Mouse (Mus musculus): Measurements from ENCODE around the gene Tmem268.

Gene Tmem268

DNA sequence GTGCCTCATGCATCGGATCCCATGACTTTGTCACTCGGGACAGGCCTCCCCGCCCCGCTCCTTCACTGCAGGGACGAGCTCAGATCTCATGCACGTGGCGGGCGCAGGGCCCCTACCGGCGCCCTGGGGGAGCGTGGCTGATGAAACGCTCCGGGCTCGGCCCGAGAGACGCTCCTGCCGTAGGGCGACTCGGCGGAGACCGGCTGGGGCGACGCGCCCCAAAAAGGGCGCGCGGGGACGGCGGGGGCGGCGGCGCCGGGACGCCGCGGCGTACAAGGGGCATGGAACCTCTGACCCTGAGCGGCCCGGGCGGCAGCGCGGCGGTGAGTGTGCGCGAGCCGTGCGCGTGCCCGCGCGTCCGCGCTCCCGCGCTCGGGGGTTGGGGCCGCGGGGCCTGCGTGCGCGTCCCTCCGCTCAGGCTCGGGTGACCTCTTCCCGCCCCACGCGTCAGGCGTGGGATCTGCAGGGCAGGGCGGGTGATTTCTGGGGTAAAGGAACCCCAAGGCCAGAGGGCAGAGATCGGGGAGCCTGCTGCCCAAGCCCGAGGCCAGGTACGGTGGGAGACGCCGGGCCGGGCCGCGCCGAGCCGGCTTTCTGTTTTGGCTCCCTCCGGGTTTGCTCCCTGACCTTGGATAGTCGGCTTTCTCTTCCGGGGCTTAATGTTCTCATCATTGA lies at the start of gene Tmem268:
Gene Tmem268 (plus strand): TSS at position 375 of the 675 bp plus-strand sequence.
- DNase-seq (ENCODE audit: extremely low spot score, low read depth, low spot score), result no peak

DNA sequence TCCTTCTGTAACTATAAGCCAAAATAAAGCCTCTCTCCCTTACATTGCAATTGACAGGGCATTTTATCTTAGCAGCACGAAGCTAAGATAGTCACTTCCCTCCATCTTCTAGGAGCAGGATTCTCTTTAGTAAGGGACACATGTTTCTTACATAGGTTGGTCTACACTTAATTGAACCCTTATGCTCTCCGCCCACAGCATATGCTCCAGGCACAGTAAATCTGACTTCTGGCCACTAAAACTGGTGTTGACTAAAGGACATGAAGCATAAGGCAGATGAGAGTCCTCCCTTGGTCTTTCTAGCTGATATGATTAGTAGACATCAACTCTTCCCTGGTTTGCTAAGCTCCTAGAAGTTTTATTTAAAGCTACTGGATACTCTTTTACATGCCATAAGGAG lies 45.7 kb upstream of the Tmem268 start:
- DNase-seq (ENCODE audit: extremely low spot score, low read depth, low spot score), result no peak

DNA sequence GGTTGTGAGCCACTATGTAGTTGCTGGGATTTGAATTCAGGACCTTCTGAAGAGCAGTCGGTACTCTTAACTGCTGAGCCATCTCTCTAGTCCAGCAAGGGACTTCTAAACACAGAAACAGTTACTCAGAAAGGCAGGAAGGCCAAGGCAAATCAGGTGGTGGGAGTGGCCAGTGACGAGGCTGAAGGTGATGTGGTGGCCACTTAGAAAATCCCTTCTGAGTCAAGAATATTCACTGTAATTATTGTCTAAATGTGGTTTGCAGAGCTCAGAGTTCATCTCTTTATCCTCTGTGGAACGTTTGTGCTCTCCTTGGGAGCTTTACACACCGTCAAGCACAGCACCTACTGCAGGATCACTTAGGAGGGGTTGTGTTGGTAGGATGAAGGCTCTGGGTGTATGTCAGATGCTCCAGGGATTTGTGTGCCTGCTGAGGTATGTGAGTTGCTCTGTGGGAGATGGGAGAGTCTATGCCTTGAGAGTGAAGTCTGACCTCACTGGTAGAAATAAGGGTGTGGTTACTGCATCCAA lies 44.1 kb upstream of the Tmem268 start:
- no peak for DNase-seq (ENCODE audit: extremely low spot score, low read depth, low spot score)

DNA sequence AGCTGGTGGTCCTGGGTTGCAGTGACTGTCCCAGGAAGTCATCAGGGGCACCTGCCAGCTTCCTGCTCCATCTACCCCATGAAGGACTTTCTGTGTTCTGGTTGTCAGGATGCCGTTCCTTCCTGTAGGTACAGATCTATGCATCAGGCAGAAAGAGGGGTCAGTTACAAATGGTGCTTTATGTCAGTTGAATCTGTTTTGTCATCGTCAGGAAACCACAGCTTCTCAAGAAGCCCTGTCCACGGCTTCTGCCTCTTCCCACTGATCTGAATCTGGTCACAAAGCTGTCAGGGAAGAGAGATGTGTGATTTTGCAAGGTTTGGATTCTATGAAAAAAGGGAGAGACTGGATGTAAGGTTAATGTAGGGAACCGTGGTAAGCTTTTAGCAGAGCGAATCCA lies 43.6 kb upstream of the Tmem268 start:
- no peak for DNase-seq (ENCODE audit: extremely low spot score, low read depth, low spot score)

DNA sequence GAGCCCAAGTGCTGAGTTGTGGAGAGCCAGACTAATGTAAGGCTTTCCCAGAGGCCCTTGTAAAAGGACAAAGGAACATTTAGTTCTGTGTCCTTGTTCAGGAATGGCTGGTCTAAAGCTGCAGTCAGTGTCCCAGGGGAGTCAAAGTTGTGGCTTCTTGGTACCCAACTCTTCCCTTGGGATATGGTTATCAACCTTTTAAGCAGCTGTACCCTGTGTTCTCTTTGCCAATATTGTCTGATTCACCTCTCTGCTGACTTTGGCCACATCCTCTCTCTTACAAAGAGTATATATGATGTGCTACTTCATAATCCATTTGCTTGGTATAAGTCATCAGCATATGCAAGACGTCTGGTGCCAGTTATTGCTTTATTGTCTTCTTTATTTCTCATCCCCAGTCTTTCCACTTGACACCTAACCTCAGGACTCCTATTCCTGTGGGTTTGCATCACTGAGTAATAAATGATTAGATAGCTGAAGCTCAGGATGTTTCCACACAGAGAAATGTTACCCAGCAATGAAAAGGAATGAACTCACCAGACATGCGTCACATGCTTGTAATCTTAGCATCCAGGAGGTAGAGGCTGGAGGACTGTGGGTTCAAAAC lies 36.7 kb upstream of the Tmem268 start:
- DNase-seq (ENCODE audit: extremely low spot score, low read depth, low spot score), result no peak

DNA sequence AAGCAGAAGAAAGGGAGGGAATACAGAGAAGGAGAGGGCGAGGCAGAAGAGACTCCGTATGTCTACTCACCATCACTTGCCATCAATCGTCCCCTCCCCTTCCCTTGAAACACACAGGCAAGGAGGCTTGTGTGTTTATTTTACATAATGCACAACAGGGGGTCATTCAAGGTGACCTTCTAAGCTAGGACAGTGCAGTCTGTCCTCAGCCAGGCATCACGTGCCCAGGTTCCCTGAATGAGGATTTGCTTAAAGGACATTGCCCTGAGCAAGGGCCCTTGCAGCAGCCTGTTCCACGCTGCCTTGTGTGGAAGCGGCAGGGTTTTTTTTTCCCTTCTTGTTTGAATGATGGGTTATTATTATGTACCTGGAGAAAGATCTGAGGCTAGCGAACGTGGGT lies 33.1 kb upstream of the Tmem268 start:
- DNase-seq (ENCODE audit: extremely low spot score, low read depth, low spot score), result no peak

DNA sequence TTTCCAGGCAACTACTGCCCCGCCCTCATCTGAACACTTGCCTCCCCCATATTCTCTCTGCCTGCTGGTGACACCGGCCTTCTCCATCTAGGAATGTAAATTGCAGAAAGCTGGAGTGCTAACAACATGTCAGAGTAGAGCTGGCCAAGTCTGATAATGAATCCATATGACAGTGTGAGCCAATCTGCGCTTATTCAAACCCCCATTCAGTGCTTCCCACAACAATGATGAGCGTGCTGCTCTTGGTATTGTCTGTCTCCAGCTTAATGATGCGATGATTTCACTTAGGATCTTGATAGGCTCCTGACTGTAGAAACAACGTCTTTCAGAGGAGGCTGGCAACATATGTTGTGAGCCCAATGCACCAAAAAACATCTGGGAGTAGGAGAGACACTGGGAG lies 29.6 kb upstream of the Tmem268 start:
- no peak for DNase-seq (ENCODE audit: extremely low spot score, low read depth, low spot score)

DNA sequence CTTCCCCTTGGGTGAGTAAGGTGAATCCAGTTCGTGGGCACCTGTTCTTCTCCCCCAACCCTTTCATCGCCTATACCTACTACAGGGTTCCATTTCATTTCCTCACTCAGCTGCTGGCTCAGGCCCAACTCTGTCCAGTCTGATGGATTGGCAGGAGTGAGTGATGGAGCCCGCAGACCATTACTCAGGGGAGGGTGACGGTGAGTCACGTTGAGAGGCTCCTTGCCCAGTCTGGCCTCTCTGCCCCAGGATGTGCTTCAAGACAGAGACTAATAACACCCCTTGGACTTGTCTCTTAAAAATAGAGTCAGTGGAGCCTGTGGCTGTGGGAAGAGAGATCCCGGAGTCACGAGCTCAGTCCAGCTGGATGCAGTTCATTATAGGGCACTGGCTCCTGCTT lies 28.2 kb upstream of the Tmem268 start:
- no peak for DNase-seq (ENCODE audit: extremely low spot score, low read depth, low spot score)

DNA sequence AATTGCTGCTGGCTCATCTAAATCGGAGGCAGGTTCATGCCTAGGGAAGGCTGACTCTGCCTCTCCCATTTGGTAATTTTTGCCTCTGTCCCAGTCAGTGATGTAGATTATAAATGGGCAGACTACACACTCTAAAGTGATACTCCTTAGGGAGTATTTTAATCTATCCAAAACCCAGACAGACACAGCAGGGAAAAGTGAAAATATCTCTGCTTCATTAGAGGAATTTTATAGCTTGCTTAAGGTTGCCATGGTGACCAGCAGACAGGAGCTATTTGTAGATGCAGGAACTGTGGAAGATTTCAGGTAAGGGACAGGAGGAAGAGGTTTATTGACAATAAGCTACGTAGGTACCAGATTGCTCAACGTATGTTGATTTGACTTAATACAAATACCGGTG lies 21.0 kb upstream of the Tmem268 start:
- DNase-seq (ENCODE audit: extremely low spot score, low read depth, low spot score), result no peak

DNA sequence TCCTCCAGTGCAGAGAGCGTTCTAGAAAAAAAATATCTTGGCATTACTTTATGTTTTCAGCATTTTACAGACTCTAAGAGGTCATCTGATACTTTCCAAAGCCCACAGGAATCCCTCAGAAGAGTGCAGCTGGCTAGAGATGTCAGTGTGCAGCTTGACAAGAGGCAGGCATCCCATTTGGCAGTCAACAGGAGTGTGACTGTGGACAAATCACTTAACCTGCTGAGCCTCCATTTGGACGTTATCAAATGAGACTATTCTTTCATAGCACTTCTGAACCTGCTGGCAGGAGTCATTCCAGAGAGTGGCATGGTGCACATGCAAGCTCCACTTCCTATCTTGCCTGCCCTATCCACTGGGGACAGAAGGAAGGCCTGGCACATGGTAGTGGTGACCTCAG lies 16.4 kb upstream of the Tmem268 start:
- no peak for DNase-seq (ENCODE audit: extremely low spot score, low read depth, low spot score)

DNA sequence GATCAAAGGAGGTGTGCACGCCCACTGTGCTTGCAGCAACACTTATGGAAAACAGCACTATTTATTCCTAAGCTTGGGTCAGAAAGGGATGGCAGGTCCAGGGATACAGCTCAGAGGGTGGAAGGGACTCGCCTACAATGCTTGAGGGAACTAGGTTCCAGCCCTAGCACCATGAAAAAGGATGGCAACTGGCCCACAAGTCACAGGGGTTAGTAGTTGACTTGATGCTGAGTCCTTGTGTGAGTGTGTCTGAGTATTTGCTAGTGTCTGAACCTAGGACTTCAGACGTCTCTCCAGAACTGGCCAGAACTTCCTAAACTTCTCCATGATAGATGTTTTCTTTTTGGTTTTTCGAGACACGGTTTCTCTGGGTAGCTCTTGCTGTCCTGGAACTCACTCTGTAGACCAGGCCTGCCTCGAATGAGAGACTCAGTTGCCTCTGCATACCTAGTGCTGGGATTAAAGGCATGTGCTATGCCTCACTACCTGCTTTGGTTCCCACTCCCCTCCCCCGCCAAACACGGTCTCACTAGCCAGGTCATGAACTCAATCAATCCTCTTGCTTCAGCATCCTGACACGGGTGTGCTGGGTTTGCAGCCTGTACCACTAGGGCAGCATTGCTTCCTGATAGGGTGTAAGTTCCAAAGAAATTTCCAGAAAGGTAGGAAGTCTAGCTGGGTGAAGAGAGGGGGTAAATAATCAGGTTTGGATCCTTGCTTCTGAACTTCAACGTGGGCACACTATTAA lies 14.7 kb upstream of the Tmem268 start:
- no peak for DNase-seq (ENCODE audit: extremely low spot score, low read depth, low spot score)

DNA sequence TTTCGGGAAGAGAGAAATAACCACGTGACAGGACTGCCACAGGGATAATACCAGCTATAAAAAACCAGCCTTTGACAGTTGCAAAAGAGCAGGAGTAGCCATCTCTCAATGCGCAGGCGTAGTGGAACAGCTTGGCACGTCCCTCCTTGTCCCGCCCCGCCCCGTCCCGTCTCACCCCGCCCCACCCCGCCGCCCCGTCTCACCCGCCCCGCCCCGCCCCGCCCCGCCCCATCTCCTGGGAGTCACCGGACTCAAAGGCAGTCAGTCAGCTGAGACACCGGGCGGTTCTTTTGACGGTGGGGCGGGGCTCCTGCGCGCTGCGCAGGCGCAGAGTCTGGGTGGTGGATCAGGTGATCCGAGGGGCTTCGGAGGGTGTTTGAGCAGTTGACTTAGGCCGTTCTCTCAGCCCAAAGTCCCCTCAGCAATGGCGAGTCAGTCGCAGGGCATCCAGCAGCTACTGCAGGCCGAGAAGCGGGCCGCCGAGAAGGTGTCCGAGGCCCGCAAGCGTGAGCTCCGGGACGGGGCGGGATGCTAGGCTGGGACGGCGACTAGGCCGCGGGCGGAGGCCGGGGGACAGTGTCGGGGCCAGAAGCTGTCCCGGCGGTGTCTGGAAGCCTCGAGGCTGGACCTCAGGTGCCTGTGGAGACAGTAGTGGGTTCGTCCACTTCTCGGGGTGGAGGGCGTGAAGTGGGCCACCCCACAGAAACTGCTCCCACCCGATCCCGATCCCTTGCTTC lies 13.9 kb upstream of the Tmem268 start, which contains the start of gene Atp6v1g1:
Gene Atp6v1g1 (plus strand): TSS at position 279 of the 737 bp plus-strand sequence.
- peak; percentile 93 for DNase-seq (ENCODE audit: extremely low spot score, low read depth, low spot score)

DNA sequence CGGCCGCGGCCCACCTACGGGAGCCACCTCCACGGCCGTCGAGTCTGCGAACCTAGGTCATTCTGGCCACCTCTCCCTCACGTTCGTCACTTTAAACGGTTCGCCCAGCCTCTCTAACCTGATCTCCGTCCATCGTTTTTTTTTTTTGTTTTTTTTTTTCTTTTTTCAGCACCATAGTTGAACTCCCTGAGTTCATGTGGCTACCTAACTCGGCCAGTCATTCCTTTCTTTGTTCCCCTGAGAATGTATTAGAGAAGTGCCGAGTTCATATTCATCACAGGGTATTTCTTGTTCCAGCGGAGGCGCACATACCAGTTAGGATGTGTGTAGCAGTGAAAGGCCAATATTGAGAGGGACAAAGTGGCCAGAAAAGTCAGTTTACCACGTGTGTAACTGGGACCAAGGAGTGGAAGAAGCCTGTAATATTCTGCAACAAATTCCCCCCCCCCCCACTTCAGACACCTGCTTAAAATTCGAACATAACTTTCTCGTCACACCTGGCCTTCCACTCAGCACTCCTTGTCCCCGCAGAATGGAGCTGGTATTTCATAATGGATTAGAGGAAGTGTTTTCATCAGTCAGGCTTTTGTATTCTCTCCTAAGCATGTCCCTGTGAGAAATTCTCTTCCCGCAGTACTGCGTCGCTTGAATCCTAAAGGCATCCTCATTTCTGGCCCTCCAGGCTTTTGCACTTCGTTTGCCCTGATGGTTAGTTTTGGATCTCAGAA lies 13.2 kb upstream of the Tmem268 start:
- no peak for DNase-seq (ENCODE audit: extremely low spot score, low read depth, low spot score)

DNA sequence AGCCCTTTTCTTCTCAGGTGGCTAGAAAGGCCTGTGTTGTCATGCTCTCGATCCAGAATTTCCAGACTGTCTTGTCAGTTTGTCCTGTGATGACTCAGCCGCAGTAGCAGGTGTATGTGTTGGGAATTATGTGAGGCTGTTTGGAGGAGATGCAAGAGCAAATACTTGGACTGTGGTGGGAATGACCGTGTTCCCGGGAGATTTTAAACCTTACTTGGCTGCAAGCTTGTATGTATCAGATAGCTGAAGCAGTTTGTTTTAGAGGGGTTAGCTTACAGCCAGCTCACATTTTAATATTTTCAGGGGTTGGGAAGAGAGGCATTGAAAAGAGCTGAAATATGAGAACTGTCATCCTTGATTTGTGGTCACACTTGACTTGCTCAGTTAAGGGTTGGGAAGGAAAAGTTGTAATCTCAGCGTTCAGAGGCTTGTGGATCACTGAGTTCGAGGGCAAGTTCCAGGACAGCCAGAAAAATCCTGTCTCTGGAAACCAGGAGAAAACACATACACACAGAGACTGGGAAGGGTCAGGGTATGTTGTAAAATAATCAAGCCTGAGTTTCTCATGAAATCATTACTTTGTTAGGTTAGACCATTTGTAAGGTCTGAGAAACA lies 12.0 kb upstream of the Tmem268 start:
- DNase-seq (ENCODE audit: extremely low spot score, low read depth, low spot score), result no peak

DNA sequence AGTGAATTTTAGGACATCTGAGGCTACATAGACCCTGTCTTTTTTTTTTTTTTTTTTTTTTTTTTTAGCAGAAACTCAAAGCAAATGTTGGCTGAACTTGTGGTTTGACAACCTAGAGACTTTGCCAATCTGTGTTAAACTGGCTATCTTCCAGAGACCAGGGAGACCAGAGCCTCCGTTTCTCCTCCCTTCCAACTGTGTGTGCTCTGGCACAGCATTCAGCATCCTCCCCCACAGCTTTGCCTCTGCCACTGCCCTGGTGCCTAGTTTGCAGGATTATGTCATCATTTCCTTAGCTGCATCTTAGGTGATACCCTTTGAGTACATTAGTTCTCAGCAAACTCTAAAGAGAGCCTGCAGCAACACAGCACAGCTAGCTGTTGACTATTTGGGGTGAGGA lies 10.8 kb upstream of the Tmem268 start:
- DNase-seq (ENCODE audit: extremely low spot score, low read depth, low spot score), result no peak

DNA sequence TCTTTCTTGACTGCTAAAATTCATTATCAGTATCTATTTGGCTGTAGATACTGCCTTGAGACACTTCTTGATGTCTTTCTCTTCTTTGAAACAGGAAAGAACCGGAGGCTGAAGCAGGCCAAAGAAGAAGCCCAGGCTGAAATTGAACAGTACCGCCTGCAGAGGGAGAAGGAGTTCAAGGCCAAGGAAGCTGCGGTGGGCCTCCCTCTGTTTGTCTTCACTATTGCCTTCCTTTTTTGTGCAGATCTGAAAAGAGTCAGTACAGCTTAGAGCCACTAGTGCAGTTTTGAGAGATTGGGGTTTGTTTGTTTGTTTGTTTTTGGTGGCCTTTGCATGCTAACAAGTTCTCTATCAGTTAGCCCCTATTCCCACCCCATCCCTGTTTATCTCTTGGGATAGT lies 10.1 kb upstream of the Tmem268 start:
- DNase-seq (ENCODE audit: extremely low spot score, low read depth, low spot score), result no peak

DNA sequence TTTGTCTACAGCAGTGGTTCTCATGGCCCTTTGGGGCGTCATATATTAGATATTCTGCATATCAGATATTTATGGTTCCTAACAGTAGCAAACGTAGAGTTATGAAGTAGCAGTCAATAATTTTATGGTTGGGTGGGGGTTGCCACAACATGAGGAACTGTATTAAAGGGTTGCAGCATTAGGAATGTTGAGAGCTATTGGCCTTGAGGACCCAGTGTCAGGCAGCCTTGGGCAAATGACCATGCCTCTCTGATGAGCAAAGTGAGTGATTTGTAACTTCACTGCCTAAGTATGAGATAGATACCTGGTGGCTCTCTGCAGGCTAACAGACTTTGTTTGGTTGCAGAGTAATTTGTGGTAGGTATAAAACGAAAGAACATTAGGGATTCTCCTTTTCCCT lies 7.7 kb upstream of the Tmem268 start:
- DNase-seq (ENCODE audit: extremely low spot score, low read depth, low spot score), result no peak

DNA sequence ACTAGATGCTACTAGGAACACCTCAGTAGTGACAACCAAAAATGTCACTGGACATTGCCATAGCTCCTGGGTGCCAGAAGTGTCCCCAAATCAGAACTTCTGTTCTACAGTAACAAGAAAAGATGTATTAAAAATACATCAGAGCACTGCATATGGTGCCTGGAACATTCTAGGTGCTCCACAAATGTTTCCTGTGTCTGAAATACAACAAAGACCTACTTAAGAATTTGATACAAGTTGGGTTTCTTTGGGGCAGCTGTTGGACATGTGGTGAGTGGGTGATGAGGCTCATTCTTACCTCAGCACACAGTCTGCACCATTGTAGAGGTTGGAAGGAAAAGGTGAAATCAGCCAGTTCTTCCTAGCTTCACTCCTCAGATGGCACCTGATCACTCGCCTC lies 5.7 kb upstream of the Tmem268 start:
- DNase-seq (ENCODE audit: extremely low spot score, low read depth, low spot score), result no peak

DNA sequence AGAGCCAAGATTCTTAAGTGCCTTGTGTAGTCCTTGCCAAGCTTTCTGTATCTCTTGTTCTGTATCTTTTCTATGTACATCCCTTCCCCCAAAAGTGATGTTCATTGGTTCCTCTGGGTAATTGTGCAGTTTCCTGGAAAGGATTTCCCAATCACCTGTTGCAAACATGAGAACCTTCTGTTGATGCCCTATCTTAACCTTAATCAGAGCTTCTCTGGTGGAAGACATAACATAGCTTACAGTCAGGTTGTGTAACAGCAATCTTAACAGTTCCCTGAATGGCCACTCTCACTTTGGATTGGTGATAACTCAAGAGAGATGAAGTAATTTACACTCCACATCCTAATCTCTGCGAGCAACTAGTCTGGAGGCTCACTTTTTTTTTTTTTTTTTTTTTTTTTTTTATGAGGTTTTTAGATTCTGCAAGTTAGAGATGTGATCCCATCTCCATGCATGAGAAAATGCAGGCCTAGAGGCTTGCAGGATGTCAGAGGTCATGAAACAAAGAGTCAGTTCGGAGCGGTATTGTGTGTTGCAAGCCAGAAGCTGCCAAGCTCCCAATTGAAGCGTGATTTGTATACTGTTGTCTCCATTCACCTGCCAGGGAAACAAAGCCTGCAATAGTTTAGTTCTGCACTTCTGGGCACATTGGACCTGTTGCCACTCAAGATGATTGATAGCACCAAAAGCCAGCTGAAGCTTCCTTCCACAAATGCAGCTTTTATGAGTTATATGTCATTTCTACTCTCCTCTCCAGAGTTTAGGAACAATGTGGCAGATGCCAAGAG lies 4.6 kb upstream of the Tmem268 start:
- DNase-seq (ENCODE audit: extremely low spot score, low read depth, low spot score), result no peak

Data from hindlimb bud, embryonic 11.5 days (tissue).